Mouse (Mus musculus): ENCODE measurements around the gene Gm28230.

DNA sequence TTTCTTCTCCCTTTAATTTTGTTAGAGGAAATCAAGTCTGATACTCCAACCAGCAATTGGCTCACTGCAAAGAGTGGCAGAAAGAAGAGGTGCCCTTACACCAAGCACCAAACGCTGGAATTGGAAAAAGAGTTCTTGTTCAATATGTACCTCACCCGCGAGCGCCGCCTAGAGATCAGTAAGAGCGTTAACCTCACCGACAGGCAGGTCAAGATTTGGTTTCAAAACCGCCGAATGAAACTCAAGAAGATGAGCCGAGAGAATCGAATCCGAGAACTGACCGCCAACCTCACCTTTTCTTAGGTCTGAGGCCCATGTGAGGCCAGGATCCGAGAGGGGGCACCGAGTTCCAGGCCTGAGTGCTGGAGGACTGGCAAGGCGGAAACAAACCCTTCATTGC, 32.5 kb upstream of the Gm28230 start:
- no peak for TF ChIP-seq CTCF (IDR thresholded peaks at IDR 0.05; ENCODE audit: low read depth)
- TF ChIP-seq EP300 (IDR thresholded peaks at IDR 0.05; ENCODE audit: low read depth): no peak
